Mouse (Mus musculus) CH12.LX (cell line): ENCODE data around the gene Farsa. TPM values are rescaled to one million over a fixed set of nuclear protein-coding genes. Genes with fewer than 3 reads are reported as not detected.
"Not testable (repeated sequence)": the region's sequence is repeated elsewhere in the genome, so short reads cannot be mapped to it uniquely, and the experiment has no call there.

ENCODE experiments used
- DNase-seq: peaks from one replicate; pipeline ENCODE4 v3.0.0-alpha.2; 2013; ENCODE audit errors: extremely low read depth
- H3K27ac ChIP-seq: 2 replicates; pipeline ENCODE4 v1.5.1; 2012; ENCODE audit warnings: low read depth, mild to moderate bottlenecking, control low read depth, moderate library complexity; ENCODE audit not compliant: insufficient read depth
- H3K27me3 ChIP-seq: replicated peaks from 2 replicates; pipeline ENCODE3; 2012; ENCODE audit warnings: inconsistent platforms
- H3K36me3 ChIP-seq, 2 experiments: replicated peaks in 1 of 2; 2 replicates each; pipeline versions ENCODE3 to v1.6.1; 2012; ENCODE audit warnings: inconsistent platforms in 1 of 2, low read length in 1 of 2, mild to moderate bottlenecking in 1 of 2, mixed read lengths in 1 of 2, moderate library complexity in 1 of 2; ENCODE audit not compliant: control insufficient read depth in 1 of 2, insufficient read depth in 1 of 2
- H3K4me1 ChIP-seq, 2 experiments: 2 replicates each; pipeline ENCODE4 v1.6.1; 2012; ENCODE audit warnings: inconsistent platforms in 1 of 2, moderate library complexity in 1 of 2; ENCODE audit not compliant: insufficient read depth in 2 of 2, control insufficient read depth in 1 of 2
- H3K4me2 ChIP-seq: 2 replicates; pipeline ENCODE4 v1.6.1; 2012; ENCODE audit warnings: low read depth, mild to moderate bottlenecking, control low read depth; ENCODE audit not compliant: poor library complexity, insufficient read depth, severe bottlenecking
- H3K4me3 ChIP-seq, 3 experiments: fragments of 150-350 bp in 1 of 3; sonication (generic) in 1 of 3; replicated peaks in 1 of 3; 2 replicates each; pipeline versions ENCODE3 to v1.5.1; 2011 to 2012; ENCODE audit warnings: low read depth in 2 of 3, low read length in 2 of 3, mild to moderate bottlenecking in 2 of 3, moderate library complexity in 2 of 3, control low read depth in 1 of 3, improper control_type of control experiment in 1 of 3, inconsistent platforms in 1 of 3, mixed read lengths in 1 of 3; ENCODE audit not compliant: poor library complexity in 1 of 3
- H3K79me2 ChIP-seq: replicated peaks from 2 replicates; pipeline ENCODE4 v1.6.1; 2012; ENCODE audit warnings: mild to moderate bottlenecking, moderate library complexity; ENCODE audit not compliant: control insufficient read depth, poor library complexity, insufficient read depth, severe bottlenecking; ENCODE audit errors: extremely low read depth
- H3K9ac ChIP-seq: 2 replicates; pipeline ENCODE4 v1.6.1; 2012; ENCODE audit warnings: low read depth, mild to moderate bottlenecking, control low read depth, moderate library complexity; ENCODE audit not compliant: insufficient read depth
- H3K9me3 ChIP-seq: replicated peaks from 2 replicates; pipeline ENCODE3; 2012; ENCODE audit warnings: low read length, inconsistent platforms, mixed read lengths
- BHLHE40 ChIP-seq: IDR thresholded peaks from 2 replicates; pipeline ENCODE4 v1.6.1; 2011; ENCODE audit warnings: mild to moderate bottlenecking, low read depth, low read length, improper control_type of control experiment
- CHD2 ChIP-seq: IDR thresholded peaks from 2 replicates; pipeline ENCODE4 v1.6.1; 2011; ENCODE audit warnings: low read length, improper control_type of control experiment
- CTCF ChIP-seq, 2 experiments: IDR thresholded peaks in 1 of 2; conservative IDR thresholded peaks in 1 of 2; 2 replicates each; pipeline ENCODE4 v1.5.1; 2011 to 2012; ENCODE audit warnings: low read depth in 2 of 2, low read length in 2 of 2, improper control_type of control experiment in 1 of 2, inconsistent platforms in 1 of 2, mild to moderate bottlenecking in 1 of 2, moderate library complexity in 1 of 2
- E2F4 ChIP-seq: IDR thresholded peaks from 2 replicates; pipeline ENCODE4 v1.6.1; 2011; ENCODE audit warnings: low read depth, low read length, improper control_type of control experiment; ENCODE audit not compliant: insufficient replicate concordance
- EP300 ChIP-seq: IDR thresholded peaks from 2 replicates; pipeline ENCODE4 v1.6.1; 2011; ENCODE audit warnings: low read length, improper control_type of control experiment
- ETS1 ChIP-seq: conservative IDR thresholded peaks from 2 replicates; pipeline ENCODE4 v1.6.1; 2012; ENCODE audit warnings: low read depth, mild to moderate bottlenecking, inconsistent platforms, low read length, improper control_type of control experiment, moderate library complexity
- GABPA ChIP-seq: IDR thresholded peaks from 2 replicates; pipeline ENCODE4 v1.6.1; 2012; ENCODE audit warnings: low read depth, low read length, improper control_type of control experiment, inconsistent platforms; ENCODE audit not compliant: insufficient replicate concordance
- HCFC1 ChIP-seq: IDR thresholded peaks from 2 replicates; pipeline ENCODE4 v1.6.1; 2012; ENCODE audit warnings: low read depth, mild to moderate bottlenecking, inconsistent platforms, low read length, improper control_type of control experiment
- JUN ChIP-seq: IDR thresholded peaks from 2 replicates; pipeline ENCODE4 v1.6.1; 2011; ENCODE audit warnings: low read depth, mild to moderate bottlenecking, low read length, improper control_type of control experiment, moderate library complexity; ENCODE audit not compliant: insufficient read depth
- JUND ChIP-seq: conservative IDR thresholded peaks from 2 replicates; pipeline ENCODE4 v1.6.1; 2011; ENCODE audit warnings: low read depth, low read length, improper control_type of control experiment
- KAT2A ChIP-seq: IDR thresholded peaks from 2 replicates; pipeline ENCODE4 v1.6.1; 2012; ENCODE audit warnings: low read length, improper control_type of control experiment, inconsistent platforms; ENCODE audit not compliant: insufficient replicate concordance
- MAFK ChIP-seq: IDR thresholded peaks from 2 replicates; pipeline ENCODE4 v1.6.1; 2011; ENCODE audit warnings: low read length, improper control_type of control experiment; ENCODE audit not compliant: insufficient replicate concordance
- MAX ChIP-seq: IDR thresholded peaks from 2 replicates; pipeline ENCODE4 v1.6.1; 2011; ENCODE audit warnings: low read length, improper control_type of control experiment
- MAZ ChIP-seq: IDR thresholded peaks from 2 replicates; pipeline ENCODE4 v1.6.1; 2012; ENCODE audit warnings: low read depth, mild to moderate bottlenecking, inconsistent platforms, low read length, improper control_type of control experiment, moderate library complexity
- MEF2A ChIP-seq: IDR thresholded peaks from 2 replicates; pipeline ENCODE4 v1.6.1; 2014; ENCODE audit warnings: low read depth, mild to moderate bottlenecking, inconsistent platforms, low read length, improper control_type of control experiment, borderline replicate concordance
- MXI1 ChIP-seq: IDR thresholded peaks from 2 replicates; pipeline ENCODE4 v1.6.1; 2011; ENCODE audit warnings: mild to moderate bottlenecking, low read depth, low read length, improper control_type of control experiment
- MYC ChIP-seq: IDR thresholded peaks from 2 replicates; pipeline ENCODE4 v1.6.1; 2011; ENCODE audit warnings: low read depth, mild to moderate bottlenecking, improper control_type of control experiment, low read length
- NELFE ChIP-seq: IDR thresholded peaks from 2 replicates; pipeline ENCODE4 v1.6.1; 2011; ENCODE audit warnings: low read depth, low read length, improper control_type of control experiment
- NRF1 ChIP-seq: IDR thresholded peaks from 2 replicates; pipeline ENCODE4 v1.6.1; 2014; ENCODE audit warnings: low read depth, mild to moderate bottlenecking, inconsistent platforms, low read length, improper control_type of control experiment, moderate library complexity
- PAX5 ChIP-seq: IDR thresholded peaks from 2 replicates; pipeline ENCODE4 v1.6.1; 2012; ENCODE audit warnings: low read length, inconsistent platforms, mixed read lengths
- POLR2A ChIP-seq: IDR thresholded peaks from 2 replicates; pipeline ENCODE4 v1.6.1; 2011; ENCODE audit warnings: low read depth, mild to moderate bottlenecking, improper control_type of control experiment, low read length
- RAD21 ChIP-seq: IDR thresholded peaks from 2 replicates; pipeline ENCODE4 v1.6.1; 2011; ENCODE audit warnings: low read depth, mild to moderate bottlenecking, low read length, improper control_type of control experiment, moderate library complexity
- SIN3A ChIP-seq: IDR thresholded peaks from 2 replicates; pipeline ENCODE4 v1.6.1; 2012; ENCODE audit warnings: low read length, improper control_type of control experiment, inconsistent platforms
- TBP ChIP-seq: conservative IDR thresholded peaks from 2 replicates; pipeline ENCODE4 v1.6.1; 2011; ENCODE audit warnings: low read depth, low read length, improper control_type of control experiment
- TCF12 ChIP-seq: IDR thresholded peaks from 2 replicates; pipeline ENCODE4 v1.6.1; 2014; ENCODE audit warnings: low read depth, mild to moderate bottlenecking, inconsistent platforms, low read length, improper control_type of control experiment
- USF1 ChIP-seq: IDR thresholded peaks from 2 replicates; pipeline ENCODE4 v1.6.1; 2014; ENCODE audit warnings: low read depth, mild to moderate bottlenecking, inconsistent platforms, low read length, improper control_type of control experiment
- USF2 ChIP-seq: conservative IDR thresholded peaks from 2 replicates; pipeline ENCODE4 v1.6.1; 2011; ENCODE audit warnings: low read depth, low read length, improper control_type of control experiment
- ZC3H11A ChIP-seq: IDR thresholded peaks from 2 replicates; pipeline ENCODE4 v1.6.1; 2012; ENCODE audit warnings: low read depth, mild to moderate bottlenecking, inconsistent platforms, low read length, improper control_type of control experiment
- ZKSCAN1 ChIP-seq: IDR thresholded peaks from 2 replicates; pipeline ENCODE4 v1.6.1; 2012; ENCODE audit warnings: low read depth, inconsistent platforms, low read length, improper control_type of control experiment, borderline replicate concordance
- ZMIZ1 ChIP-seq: IDR thresholded peaks from 2 replicates; pipeline ENCODE4 v1.6.1; 2012; ENCODE audit warnings: low read depth, mild to moderate bottlenecking, inconsistent platforms, low read length, improper control_type of control experiment
- dilution Hi-C: fragments of 300-500 bp; cut with MboI; formaldehyde crosslinking; loops from 2 replicates; pipeline ENCODE4 v1.14.3; 2020; ENCODE audit warnings: low sequenced_read_pairs; ENCODE audit not compliant: extremely low pct_unique_long_range_greater_than_20kb, extremely low pct_ligation_motif_present
- in situ Hi-C: fragments of 300-500 bp; cut with MboI; formaldehyde crosslinking; loops from 3 replicates; pipeline ENCODE4 v1.14.3; 2019; ENCODE audit warnings: low sequenced_read_pairs, low pct_ligation_motif_present, low pct_unique_long_range_greater_than_20kb, mixed read lengths
- polyA plus RNA-seq: library from polyadenylated mRNA; unstranded; fragments of >175 nt; gene quantifications from 2 replicates; pipeline ENCODE4 v1.2.1, GENCODE M21; 2012; ENCODE audit warnings: low read depth; ENCODE audit not compliant: insufficient read length
- total RNA-seq, 2 experiments: library from RNA; depleted of rRNA; stranded (reverse); fragments of 300-350 nt in 1 of 2; fragments of >200 nt in 1 of 2; gene quantifications; 2 replicates each; pipeline ENCODE4 v1.2.3; 2012 to 2014

Farsa gene
- total and polyA plus RNA-seq, 3 experiments: 142 to 175 (median 146) TPM

DNA sequence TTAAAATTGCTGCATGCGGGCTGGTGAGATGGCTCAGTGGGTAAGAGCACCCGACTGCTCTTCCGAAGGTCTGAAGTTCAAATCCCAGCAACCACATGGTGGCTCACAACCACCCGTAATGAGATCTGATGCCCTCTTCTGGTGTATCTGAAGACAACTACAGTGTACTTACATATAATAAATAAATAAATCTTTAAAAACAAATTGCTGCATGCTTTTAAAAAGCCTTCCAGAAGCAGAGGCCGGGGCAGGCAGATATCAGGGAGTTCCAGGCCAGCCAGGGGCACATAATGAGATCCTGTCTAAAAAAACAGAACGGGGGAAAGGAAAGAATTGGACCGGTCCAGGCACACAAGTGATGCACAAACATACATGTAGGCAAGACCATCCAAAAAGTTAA, 51.2 kb downstream of the Farsa start:
- Histone ChIP-seq H3K4me2 (peak overlapping the region; percentile 79), H3K27me3 (peaks cover 10% of the 10 kb centered on the region), H3K4me3 (peak overlapping the region; percentile 34 to 64 (median 56)), H3K4me1 (peaks cover 8 to 19% of the 10 kb centered on the region in 2 experiments), H3K9ac (peak overlapping the region; percentile 25; the same call in 1 of the 2 replicates), H3K36me3 (peaks cover 9 to 35% of the 10 kb centered on the region in 2 experiments)
- in situ Hi-C loops, dilution Hi-C loops, H3K27ac ChIP-seq, H3K79me2 ChIP-seq, H3K9me3 ChIP-seq, DNase-seq: not testable (repeated sequence)
- 0 out of 2 replicates have a peak, but pooled peaks have one; percentile 2 for TF ChIP-seq HCFC1
- TF ChIP-seq CTCF (conservative IDR thresholded peaks at IDR 0.05 in 1 of 2, IDR thresholded peaks at IDR 0.05 in 1 of 2; ENCODE audit: low read depth in 2 of 2, low read length in 2 of 2): peak in 1 of 2 experiments; percentile 42; a peak in 2 of 4 replicates

DNA sequence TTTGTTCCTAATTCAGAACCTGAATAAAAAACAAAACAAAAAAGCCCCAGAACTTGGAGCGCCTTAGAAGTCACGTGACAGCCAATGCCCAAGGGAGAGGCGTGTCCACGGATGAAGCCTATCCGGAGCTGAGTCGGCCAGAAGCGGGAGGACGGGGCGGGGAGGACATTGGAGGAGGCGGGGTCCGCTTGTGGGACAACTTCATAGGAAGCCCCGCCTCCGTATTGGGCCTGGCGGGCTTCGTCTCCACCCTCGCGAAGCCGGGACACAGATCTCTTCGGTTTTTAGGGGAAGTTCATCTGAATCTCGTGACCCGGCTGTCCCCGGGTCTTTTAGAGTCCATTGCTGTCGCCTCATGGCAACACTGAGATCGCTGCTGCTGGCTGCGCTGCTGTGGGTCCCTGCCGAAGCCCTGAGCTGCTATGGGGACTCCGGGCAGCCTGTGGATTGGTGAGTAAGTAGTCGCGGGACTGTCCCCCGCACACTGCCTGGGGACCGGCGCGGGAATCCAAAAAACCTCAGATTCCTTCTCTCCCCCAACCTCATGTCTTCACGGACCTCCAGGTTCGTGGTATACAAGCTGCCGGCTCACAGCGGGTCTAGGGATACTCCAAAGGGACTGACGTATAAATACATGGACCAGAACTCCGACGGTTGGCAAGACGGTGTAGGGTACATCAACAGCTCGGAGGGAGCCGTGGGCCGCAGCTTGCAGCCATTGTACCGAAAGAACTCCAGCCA, 51.8 kb downstream of the Farsa start, which contains the start of gene Dnase2a:
Gene Dnase2a, plus strand, starts transcription at position 140 of the 741 bp plus-strand sequence.
- H3K4me1 ChIP-seq: peaks cover 8 to 17% of the 10 kb centered on the region in 2 experiments
- H3K4me3 ChIP-seq: peak within 1 kb of the TSS; percentile 63 to 68 (median 64)
- H3K27me3 ChIP-seq: peaks cover 10% of the 10 kb centered on the region
- peaks cover 12 to 40% of the 10 kb centered on the region in 2 experiments for H3K36me3 ChIP-seq
- dilution Hi-C loops (no loop called here), in situ Hi-C loops (no loop called here)
- H3K9me3 ChIP-seq: peaks cover 12% of the 10 kb centered on the region
- H3K27ac ChIP-seq: no peak within 1 kb of the TSS
- DNase-seq: peak; percentile 99
- peak within 1 kb of the TSS; percentile 79 for H3K4me2 ChIP-seq
- H3K79me2 ChIP-seq: no peaks in the 10 kb centered on the region
- H3K9ac ChIP-seq: peak within 1 kb of the TSS; percentile 72
- peak; percentile 81 for TF ChIP-seq POLR2A
- no peak for TF ChIP-seq ZC3H11A
- TF ChIP-seq KAT2A: 0 out of 2 replicates have a peak, but pooled peaks have one; percentile 10
- TF ChIP-seq MEF2A: no peak
- no peak for TF ChIP-seq JUN
- peak; percentile 4; the same call in 1 of the 2 replicates for TF ChIP-seq HCFC1
- peak; percentile 97 for TF ChIP-seq USF2
- TF ChIP-seq MAZ: no peak; the same call in 1 of the 2 replicates
- TF ChIP-seq MAFK: no peak
- no peak for TF ChIP-seq MYC
- TF ChIP-seq CHD2: no peak
- 0 out of 2 replicates have a peak, but pooled peaks have one; percentile 62 for TF ChIP-seq SIN3A
- TF ChIP-seq ZKSCAN1: no peak
- no peak for TF ChIP-seq NRF1
- TF ChIP-seq GABPA: no peak
- peak; percentile 74 for TF ChIP-seq MXI1
- TF ChIP-seq JUND: no peak
- peak; percentile 37; the same call in 1 of the 2 replicates for TF ChIP-seq ZMIZ1
- peak; percentile 75 for TF ChIP-seq NELFE
- peak; percentile 90 for TF ChIP-seq BHLHE40
- no peak for TF ChIP-seq ETS1
- peak; percentile 13; the same call in 1 of the 2 replicates for TF ChIP-seq TCF12
- no peak for TF ChIP-seq RAD21
- TF ChIP-seq CTCF (conservative IDR thresholded peaks at IDR 0.05 in 1 of 2, IDR thresholded peaks at IDR 0.05 in 1 of 2; ENCODE audit: low read depth in 2 of 2, low read length in 2 of 2): no peak
- no peak for TF ChIP-seq EP300
- TF ChIP-seq E2F4: peak; percentile 65; the same call in 1 of the 2 replicates
- 0 out of 2 replicates have a peak, but pooled peaks have one; percentile 49 for TF ChIP-seq TBP
- TF ChIP-seq USF1: peak; percentile 97
- TF ChIP-seq PAX5: no peak
- peak; percentile 87 for TF ChIP-seq MAX
